Mouse (Mus musculus) spleen, adult 10 weeks (tissue): Measurements from ENCODE around the gene Zbtb49. TPM values are rescaled to one million over a fixed set of nuclear protein-coding genes. Genes with fewer than 3 reads are reported as not detected.

ENCODE experiments used
- polyA plus RNA-seq: library from polyadenylated mRNA; stranded (reverse); fragments of 350-450 nt; fragmentation: Illumina TruSeq; extraction: RNeasy Lipid Tissue Mini Kit (QIAGEN cat#74804); gene quantifications from one replicate; pipeline ENCODE4 v1.2.3, GENCODE M21; 2015; ENCODE audit warnings: low replicate concordance; ENCODE audit not compliant: insufficient read depth

Gene Zbtb49
- polyA plus RNA-seq: 6.2 TPM

DNA sequence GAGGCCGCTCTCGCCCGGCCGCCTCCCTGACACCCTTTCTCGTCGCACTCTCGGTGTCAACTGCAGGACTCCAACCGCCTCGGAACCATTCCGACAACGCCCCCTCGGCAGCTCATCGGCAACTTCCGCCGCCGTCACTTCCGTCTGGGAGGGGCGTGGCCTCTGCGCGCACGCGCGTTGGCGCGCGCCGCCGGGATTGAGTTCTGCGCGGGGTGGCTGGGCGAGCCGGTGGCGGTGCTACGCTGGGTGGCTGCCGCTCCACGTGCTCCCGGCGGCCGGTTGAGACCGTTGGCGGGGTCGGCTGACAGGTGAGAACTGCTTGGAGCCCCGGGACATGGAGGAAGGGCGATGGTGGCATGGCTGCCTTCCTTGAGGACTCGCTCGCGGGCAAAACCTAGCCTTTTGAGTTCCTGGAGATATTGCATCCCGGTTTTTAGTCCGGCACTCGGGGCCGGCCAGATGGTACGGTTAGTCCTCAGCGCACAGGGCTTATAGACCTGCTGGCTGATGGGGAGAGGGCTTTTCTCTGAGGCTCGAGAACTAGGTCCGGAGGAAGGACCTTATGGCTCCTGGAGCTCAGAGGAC is at the start of gene Zbtb49, which contains the start of gene Lyar:
Gene Zbtb49, minus strand, starts transcription at position 130 of the 585 bp plus-strand sequence.
Gene Lyar, plus strand, starts transcription at position 143 of the 585 bp plus-strand sequence.

DNA sequence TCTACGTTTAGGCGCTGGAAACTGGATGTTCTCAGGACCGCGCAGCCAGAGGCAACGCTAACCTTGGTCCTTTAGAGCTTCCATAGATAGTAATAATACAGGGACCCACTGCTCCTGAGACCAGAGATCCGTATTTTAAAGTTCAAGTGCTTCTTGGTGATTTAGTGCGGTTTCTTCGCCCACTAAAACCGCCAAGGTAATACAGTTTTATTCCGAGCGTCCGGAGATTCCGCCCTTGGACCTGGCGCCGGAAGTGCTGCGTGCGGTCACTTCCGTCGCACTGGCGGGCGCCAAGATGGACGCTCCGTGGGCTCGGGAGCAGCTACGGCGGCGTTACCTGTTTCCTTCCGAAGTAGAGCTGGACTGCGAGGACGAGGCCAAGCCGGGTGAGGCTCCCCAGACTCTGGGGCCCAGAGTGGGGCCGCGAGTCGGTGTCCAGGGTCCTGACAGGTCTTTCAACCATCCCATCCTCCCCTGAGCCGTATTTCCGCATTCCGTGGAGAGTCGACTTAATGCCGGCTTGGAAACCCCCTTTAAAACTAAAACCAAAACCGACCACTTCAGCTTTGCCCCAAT is 39.9 kb upstream of the Zbtb49 start, which contains the start of gene Tmem128:
Gene Tmem128, plus strand, starts transcription at position 79 of the 576 bp plus-strand sequence.

DNA sequence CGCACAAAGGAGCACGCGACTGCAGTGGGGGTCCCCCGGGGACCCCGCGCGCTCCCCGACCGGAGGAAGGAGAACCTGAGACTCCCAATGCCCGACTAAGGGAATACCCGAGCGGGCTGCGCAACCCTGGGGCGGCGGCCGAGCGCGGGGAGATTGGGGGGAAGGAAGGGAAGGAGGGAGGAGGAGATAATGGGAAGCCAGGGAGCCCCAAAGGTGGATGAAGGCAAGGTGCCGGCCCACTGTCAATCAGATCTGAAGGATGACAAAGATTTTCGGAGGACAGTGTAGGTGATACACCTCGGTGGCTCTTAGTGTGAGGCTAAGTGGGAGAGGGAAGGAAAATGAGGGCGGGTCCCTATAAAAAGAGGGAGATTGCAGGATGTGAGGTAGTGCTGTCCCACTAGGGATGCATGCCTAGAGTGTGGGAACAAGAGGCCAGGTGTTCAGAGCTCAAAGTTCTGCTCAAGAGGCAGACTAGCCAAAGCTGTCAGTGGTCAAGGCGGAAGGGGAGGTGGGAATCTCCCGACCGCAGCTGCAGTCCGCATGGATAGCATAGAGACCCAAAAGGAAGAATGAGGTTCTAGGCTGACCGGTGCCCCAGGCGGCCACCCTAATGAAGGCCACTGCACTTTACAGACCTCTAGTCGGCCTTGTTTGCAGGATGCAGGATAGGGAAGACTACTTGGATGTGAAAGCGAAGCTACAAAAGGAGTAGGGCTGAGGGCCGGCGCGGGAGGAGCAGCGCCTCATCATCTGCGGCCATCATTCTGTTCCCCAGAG is 60.4 kb downstream of the Zbtb49 start, which contains the start of gene Nsg1:
Gene Nsg1, minus strand, starts transcription at position 274 of the 780 bp plus-strand sequence.

Other genes with a start within 250 kb of the Zbtb49 start
- 32.4 TPM for gene Stx18, start 181.7 kb downstream of the Zbtb49 start, polyA plus RNA-seq
- 2.6 TPM for gene Nsg1, start 60.5 kb downstream of the Zbtb49 start, polyA plus RNA-seq
- 40.0 TPM for gene Lyar, start within 50 bp of the Zbtb49 start, polyA plus RNA-seq
- 76.5 TPM for gene Tmem128, start 39.7 kb upstream of the Zbtb49 start, polyA plus RNA-seq
- gene Otop1, start 55.5 kb upstream of the Zbtb49 start, polyA plus RNA-seq: not detected
- 1.0 TPM for gene Drd5, start 98.9 kb upstream of the Zbtb49 start, polyA plus RNA-seq